Mouse (Mus musculus) neural tube, embryonic 15.5 days (tissue): ENCODE data around the gene Syt13. TPM values are rescaled to one million over a fixed set of nuclear protein-coding genes. Genes with fewer than 3 reads are reported as not detected.
A peak's percentile ranks its signal among the peaks of the same experiment; 100 is the strongest.

Experiments used
- ATAC-seq: fragments of 200-750 bp; cut with Nextera tagmentation; 2 replicates; pipeline ENCODE4 v1.8.0; 2017; ENCODE audit warnings: mild to moderate bottlenecking, moderate TSS enrichment, moderate library complexity; ENCODE audit not compliant: low FRiP score
- H3K27ac ChIP-seq: fragments of 300-500 bp; sonication (generic); replicated peaks from 2 replicates; pipeline ENCODE4 v1.5.1; 2015; ENCODE audit warnings: mild to moderate bottlenecking, inconsistent platforms
- H3K27me3 ChIP-seq: fragments of 300-500 bp; sonication (generic); replicated peaks from 2 replicates; pipeline ENCODE4 v1.6.1; 2015; ENCODE audit warnings: inconsistent platforms
- H3K36me3 ChIP-seq: fragments of 300-500 bp; sonication (generic); 2 replicates; pipeline ENCODE4 v1.6.1; 2015; ENCODE audit warnings: inconsistent platforms
- H3K4me1 ChIP-seq: fragments of 300-500 bp; sonication (generic); 2 replicates; pipeline ENCODE4 v1.6.1; 2015; ENCODE audit warnings: inconsistent platforms
- H3K4me2 ChIP-seq: fragments of 300-500 bp; sonication (generic); 2 replicates; pipeline ENCODE4 v1.6.1; 2015; ENCODE audit warnings: inconsistent platforms, mild to moderate bottlenecking, moderate library complexity
- H3K4me3 ChIP-seq: fragments of 300-500 bp; sonication (generic); replicated peaks from 2 replicates; pipeline ENCODE4 v1.5.1; 2015; ENCODE audit warnings: mild to moderate bottlenecking, inconsistent platforms
- H3K9ac ChIP-seq: fragments of 300-500 bp; sonication (generic); replicated peaks from 2 replicates; pipeline ENCODE4 v1.6.1; 2015; ENCODE audit warnings: mild to moderate bottlenecking, inconsistent platforms
- H3K9me3 ChIP-seq: fragments of 300-500 bp; sonication (generic); replicated peaks from 2 replicates; pipeline ENCODE4 v1.6.1; 2016; ENCODE audit warnings: inconsistent platforms
- WGBS: fragments of 180-500 bp; shearing (Covaris S2); methylation state at CpG from one replicate; pipeline ENCODE4 v1.1.7; 2015; ENCODE audit warnings: mixed read lengths; 5-methylcytosine and 5-hydroxymethylcytosine counted together
- polyA plus RNA-seq: library from polyadenylated mRNA; unstranded; fragments of >200 nt; fragmentation: Nextera tagmentation; extraction: Ambion mirVana; gene quantifications from 2 replicates; pipeline ENCODE4 v1.2.1, GENCODE M21; 2015

Gene Syt13
- polyA plus RNA-seq, 1 experiment from 2014 or later = 46.0 TPM

GRCm38 (mm10) chr2:92892524-92892923 is 22.4 kb upstream of the Syt13 start:
- Histone ChIP-seq H3K9ac (no peak overlapping the region), H3K4me2 (no peak overlapping the region), H3K27ac (no peak overlapping the region), H3K36me3 (no peaks in the 10 kb centered on the region), H3K27me3 (0 out of 2 replicates have a peak, but pooled peaks cover 4% of the 10 kb centered on the region), H3K4me1 (no peaks in the 10 kb centered on the region), H3K4me3 (no peak overlapping the region), H3K9me3 (no peaks in the 10 kb centered on the region)
- 92% methylated on average over 4 of the region's 4 CpGs for WGBS
- ATAC-seq = no peak

GRCm38 (mm10) chr2:92903650-92904049 is 11.2 kb upstream of the Syt13 start:
- Histone ChIP-seq H3K9ac (no peak overlapping the region), H3K36me3 (no peaks in the 10 kb centered on the region), H3K27ac (no peak overlapping the region), H3K4me2 (no peak overlapping the region), H3K4me3 (no peak overlapping the region), H3K9me3 (no peaks in the 10 kb centered on the region), H3K27me3 (peaks cover 19% of the 10 kb centered on the region; the same call in 1 of the 2 replicates), H3K4me1 (peaks cover 13% of the 10 kb centered on the region)
- ATAC-seq = no peak
- 69% methylated on average over 13 of the region's 13 CpGs for WGBS

DNA sequence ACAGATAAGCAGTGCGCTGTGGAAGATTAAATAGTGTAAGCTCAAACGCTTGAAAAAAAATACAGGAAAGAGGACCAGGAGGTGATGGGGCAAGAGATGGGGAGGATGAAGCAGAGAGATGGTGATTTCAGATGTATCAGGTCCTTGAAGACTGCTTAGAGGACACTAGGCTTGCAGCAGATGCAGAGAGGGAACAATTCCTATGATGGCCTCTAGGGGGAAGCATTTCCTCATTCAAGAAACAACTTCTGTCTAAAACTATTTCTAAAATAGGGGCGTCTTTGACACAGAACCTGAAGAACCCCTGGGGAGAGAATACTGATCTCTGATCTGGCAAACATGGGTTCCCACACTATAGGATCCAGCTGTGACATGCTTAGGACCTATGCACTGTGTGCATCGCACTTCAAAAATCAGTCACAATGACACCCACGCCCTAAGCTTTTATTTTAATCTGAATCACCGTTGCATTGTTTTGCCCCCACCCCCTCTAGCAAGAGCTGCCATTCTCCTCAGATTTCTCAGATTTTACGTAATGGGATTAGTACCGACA is 10.5 kb upstream of the Syt13 start:
- Histone ChIP-seq H3K4me1 (peaks cover 13% of the 10 kb centered on the region), H3K27me3 (peaks cover 19% of the 10 kb centered on the region; the same call in 1 of the 2 replicates), H3K36me3 (no peaks in the 10 kb centered on the region), H3K27ac (no peak overlapping the region), H3K9me3 (no peaks in the 10 kb centered on the region), H3K4me2 (no peak overlapping the region), H3K9ac (no peak overlapping the region), H3K4me3 (no peak overlapping the region)
- ATAC-seq = peak; percentile 53; the same call in 1 of the 2 replicates
- 36% methylated on average over 8 of the region's 8 CpGs for WGBS

DNA sequence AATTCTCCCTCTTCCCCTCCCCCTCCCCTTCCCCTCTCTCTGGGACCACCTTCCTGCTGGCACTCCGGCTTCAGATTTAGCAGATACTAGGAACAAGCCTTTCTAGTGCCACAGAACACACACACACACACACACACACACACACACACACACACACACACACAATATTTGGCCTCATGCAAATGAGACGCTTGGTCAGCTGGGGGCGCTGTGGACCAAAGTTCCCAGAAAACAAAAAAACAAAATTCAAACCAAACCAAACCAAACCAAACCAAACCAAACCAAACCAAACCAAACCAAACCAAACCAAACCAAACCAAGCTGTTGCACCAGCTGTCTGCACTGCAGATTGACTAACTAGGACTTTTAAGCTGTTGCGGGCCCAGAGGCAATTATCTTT is 4.5 kb upstream of the Syt13 start:
- H3K27ac ChIP-seq = no peak overlapping the region
- H3K9ac ChIP-seq = no peak overlapping the region
- peaks cover 13% of the 10 kb centered on the region; the same call in 1 of the 2 replicates for H3K27me3 ChIP-seq
- H3K4me3 ChIP-seq = no peak overlapping the region
- no peaks in the 10 kb centered on the region for H3K36me3 ChIP-seq
- H3K4me1 ChIP-seq = peaks cover 31% of the 10 kb centered on the region
- ATAC-seq = no peak
- WGBS = 79% methylated on average over 4 of the region's 4 CpGs
- H3K9me3 ChIP-seq = no peaks in the 10 kb centered on the region
- H3K4me2 ChIP-seq = no peak overlapping the region

- peaks cover 47% of the 10 kb centered on the region for H3K4me1 ChIP-seq
- ATAC-seq = no peak
Observed at GRCm38 (mm10) chr2:92912312-92912711, 2.6 kb upstream of the Syt13 start.

DNA sequence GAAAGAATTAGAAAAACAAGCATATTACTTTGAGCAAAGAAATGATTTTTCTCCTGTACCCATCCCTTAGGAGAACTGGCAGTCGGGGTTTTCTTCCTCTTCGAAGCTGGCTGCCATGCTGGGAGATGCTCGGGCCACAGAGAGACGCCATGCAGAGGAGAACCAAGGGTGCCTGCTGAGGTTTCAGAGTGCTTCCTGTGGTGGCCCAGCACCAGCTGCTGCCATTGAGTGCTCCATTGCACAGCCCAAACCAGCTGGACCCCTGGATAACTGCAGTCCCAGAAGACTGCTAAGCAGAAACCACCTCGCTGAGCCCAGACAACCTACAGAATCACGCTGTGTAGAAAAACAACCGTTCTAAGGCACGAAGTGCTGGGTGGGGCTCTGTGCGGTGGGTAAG is 1.6 kb upstream of the Syt13 start:
- ATAC-seq = no peak
- Histone ChIP-seq H3K27me3 (peaks cover 8% of the 10 kb centered on the region; the same call in 1 of the 2 replicates), H3K27ac (no peak overlapping the region), H3K4me1 (peaks cover 57% of the 10 kb centered on the region), H3K4me2 (no peak overlapping the region), H3K9me3 (no peaks in the 10 kb centered on the region), H3K36me3 (no peaks in the 10 kb centered on the region), H3K4me3 (no peak overlapping the region), H3K9ac (no peak overlapping the region)
- 10% methylated on average over 9 of the region's 9 CpGs for WGBS

More at GRCm38 (mm10) chr2:92912312-92912711, 2.6 kb upstream of the Syt13 start:
- Histone ChIP-seq H3K27me3 (peaks cover 8% of the 10 kb centered on the region; the same call in 1 of the 2 replicates), H3K9ac (no peak overlapping the region), H3K36me3 (no peaks in the 10 kb centered on the region), H3K4me3 (no peak overlapping the region), H3K4me2 (no peak overlapping the region), H3K9me3 (no peaks in the 10 kb centered on the region), H3K27ac (no peak overlapping the region)

GRCm38 (mm10) chr2:92915659-92916631 is 1.0 kb downstream of the Syt13 start:
- WGBS = 6% methylated on average over 10 of the region's 10 CpGs
- peaks cover 73% of the 10 kb centered on the region for H3K4me1 ChIP-seq
- no peak for ATAC-seq
- peak overlapping the region; percentile 68 for H3K9ac ChIP-seq
- H3K36me3 ChIP-seq = no peaks in the 10 kb centered on the region
- H3K4me3 ChIP-seq = peak overlapping the region; percentile 54
- peak overlapping the region; percentile 83 for H3K4me2 ChIP-seq
- no peaks in the 10 kb centered on the region for H3K9me3 ChIP-seq
- peak overlapping the region; percentile 49; the same call in 1 of the 2 replicates for H3K27ac ChIP-seq
- H3K27me3 ChIP-seq = peaks cover 8% of the 10 kb centered on the region; the same call in 1 of the 2 replicates

DNA sequence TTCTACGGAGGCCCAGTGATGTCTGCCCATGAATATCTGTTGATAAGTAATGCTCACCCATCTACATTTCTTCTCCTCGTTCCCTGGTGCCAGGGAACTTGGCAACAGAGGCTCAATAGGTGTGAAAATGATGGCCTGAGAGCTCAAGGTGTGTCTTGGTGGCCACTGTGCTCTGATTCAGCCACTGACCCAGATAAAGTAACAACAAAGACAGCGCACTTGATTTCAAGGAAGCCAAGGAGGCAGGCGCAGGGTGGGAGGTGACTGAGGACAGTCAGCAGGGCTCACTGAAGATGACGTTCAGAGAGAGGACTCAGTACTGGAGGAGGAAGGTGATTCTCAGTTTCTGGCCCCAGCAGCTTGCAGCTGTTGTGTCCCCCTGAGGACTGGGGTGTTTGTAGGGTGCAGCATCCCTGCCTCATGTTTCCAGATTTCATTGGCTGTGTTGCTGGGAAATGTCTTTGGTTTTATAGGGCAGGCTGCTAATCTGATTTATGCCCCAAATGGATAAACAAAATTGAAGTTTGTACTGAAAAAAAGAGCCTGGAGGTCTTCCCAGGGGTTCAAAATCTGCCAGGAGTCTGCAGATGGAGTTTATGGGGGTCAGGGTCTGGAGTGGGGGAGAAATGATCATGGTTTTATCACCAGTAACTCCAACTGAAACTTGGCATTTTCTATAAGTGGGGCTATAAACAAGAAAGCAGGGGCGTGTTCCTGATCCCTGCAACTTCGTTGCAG is 2.7 kb downstream of the Syt13 start:
- Histone ChIP-seq H3K9me3 (no peaks in the 10 kb centered on the region), H3K4me3 (no peak overlapping the region), H3K9ac (0 out of 2 replicates have a peak overlapping the region, but pooled peaks have one; percentile 33), H3K27me3 (peaks cover 10% of the 10 kb centered on the region; the same call in 1 of the 2 replicates), H3K36me3 (no peaks in the 10 kb centered on the region), H3K4me2 (peak overlapping the region; percentile 40), H3K4me1 (peaks cover 70% of the 10 kb centered on the region), H3K27ac (peak overlapping the region; percentile 66)
- 37% methylated on average over 7 of the region's 7 CpGs for WGBS
- no peak for ATAC-seq

DNA sequence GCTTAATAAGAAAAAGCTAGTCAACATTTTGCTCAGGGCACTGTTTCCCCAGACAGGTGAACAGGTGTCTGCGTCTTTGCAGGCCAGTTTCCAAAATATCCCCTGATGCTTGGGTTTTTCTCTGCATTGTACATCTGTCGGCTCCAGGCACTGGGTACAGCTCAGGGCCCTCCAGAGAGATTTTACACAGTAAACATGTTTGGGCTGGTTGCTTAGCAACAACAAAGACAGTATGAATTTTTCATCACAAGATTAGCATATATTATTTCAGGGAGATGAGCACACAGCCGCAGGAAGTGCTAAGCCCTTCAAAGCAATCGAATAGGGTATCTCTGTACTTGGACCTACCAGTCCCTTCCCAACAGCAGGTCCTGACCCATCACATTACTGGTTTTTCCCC is 5.8 kb downstream of the Syt13 start:
- no peak overlapping the region for H3K27ac ChIP-seq
- H3K9me3 ChIP-seq = no peaks in the 10 kb centered on the region
- no peak overlapping the region for H3K9ac ChIP-seq
- H3K4me3 ChIP-seq = no peak overlapping the region
- no peaks in the 10 kb centered on the region for H3K36me3 ChIP-seq
- peak; percentile 72 for ATAC-seq
- H3K4me2 ChIP-seq = no peak overlapping the region
- H3K27me3 ChIP-seq = 0 out of 2 replicates have a peak, but pooled peaks cover 3% of the 10 kb centered on the region
- H3K4me1 ChIP-seq = peaks cover 51% of the 10 kb centered on the region
- 36% methylated on average over 4 of the region's 4 CpGs for WGBS

GRCm38 (mm10) chr2:92924677-92925259 is 9.9 kb downstream of the Syt13 start:
- peaks cover 30% of the 10 kb centered on the region for H3K4me1 ChIP-seq
- H3K27me3 ChIP-seq = 0 out of 2 replicates have a peak, but pooled peaks cover 7% of the 10 kb centered on the region
- ATAC-seq = no peak
- H3K4me3 ChIP-seq = no peak overlapping the region
- H3K9ac ChIP-seq = no peak overlapping the region
- no peak overlapping the region for H3K27ac ChIP-seq
- WGBS = 56% methylated on average over 6 of the region's 6 CpGs
- H3K4me2 ChIP-seq = no peak overlapping the region
- H3K9me3 ChIP-seq = no peaks in the 10 kb centered on the region
- H3K36me3 ChIP-seq = no peaks in the 10 kb centered on the region

GRCm38 (mm10) chr2:92929696-92930095 is 14.8 kb downstream of the Syt13 start:
- Histone ChIP-seq H3K9me3 (no peaks in the 10 kb centered on the region), H3K9ac (no peak overlapping the region), H3K27me3 (0 out of 2 replicates have a peak, but pooled peaks cover 4% of the 10 kb centered on the region), H3K4me1 (peaks cover 18% of the 10 kb centered on the region), H3K27ac (no peak overlapping the region), H3K4me3 (no peak overlapping the region), H3K36me3 (no peaks in the 10 kb centered on the region), H3K4me2 (no peak overlapping the region)
- 78% methylated on average over 5 of the region's 5 CpGs for WGBS
- ATAC-seq = no peak
